Mouse (Mus musculus): ENCODE data around the gene Tctn1.
A peak's percentile ranks its signal among the peaks of the same experiment; 100 is the strongest.

The Tctn1 gene

DNA sequence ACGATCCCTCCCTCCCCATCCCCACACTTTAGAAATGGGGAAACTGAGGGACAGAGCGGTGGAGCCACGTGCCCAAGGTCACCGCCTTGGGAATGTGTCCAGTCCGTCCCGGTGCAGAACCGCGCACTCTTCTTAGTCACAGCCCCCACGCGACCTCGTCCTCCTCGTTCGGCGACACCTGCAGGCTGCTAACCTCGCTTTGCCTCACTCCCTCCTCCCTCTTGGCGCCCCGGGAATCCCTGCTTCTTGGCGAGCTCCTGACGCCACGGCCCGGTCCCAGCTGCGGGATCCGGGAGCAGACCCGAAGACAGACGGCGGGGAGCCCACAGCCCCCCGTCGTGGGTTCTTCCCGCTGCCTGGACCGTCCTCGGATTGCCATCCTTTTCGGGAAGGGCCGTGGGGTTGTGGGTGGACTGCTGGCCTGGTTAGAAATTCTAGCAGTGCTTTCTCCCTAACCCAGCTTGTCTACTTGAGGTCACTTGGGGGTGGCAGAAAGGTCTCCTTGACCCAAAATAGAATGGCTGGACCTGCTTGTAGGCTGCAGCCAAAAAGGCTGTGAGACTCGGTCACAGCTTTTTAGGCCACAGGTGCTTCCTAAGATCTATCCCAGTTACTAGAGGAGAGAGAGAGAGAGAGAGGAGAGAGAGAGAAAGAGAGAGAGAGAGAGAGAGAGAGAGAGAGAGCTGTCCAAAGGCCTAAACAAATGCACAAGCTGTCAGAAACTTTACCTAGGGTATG is 20.9 kb upstream of the Tctn1 start:
- peak; percentile 76 for DNase-seq

DNA sequence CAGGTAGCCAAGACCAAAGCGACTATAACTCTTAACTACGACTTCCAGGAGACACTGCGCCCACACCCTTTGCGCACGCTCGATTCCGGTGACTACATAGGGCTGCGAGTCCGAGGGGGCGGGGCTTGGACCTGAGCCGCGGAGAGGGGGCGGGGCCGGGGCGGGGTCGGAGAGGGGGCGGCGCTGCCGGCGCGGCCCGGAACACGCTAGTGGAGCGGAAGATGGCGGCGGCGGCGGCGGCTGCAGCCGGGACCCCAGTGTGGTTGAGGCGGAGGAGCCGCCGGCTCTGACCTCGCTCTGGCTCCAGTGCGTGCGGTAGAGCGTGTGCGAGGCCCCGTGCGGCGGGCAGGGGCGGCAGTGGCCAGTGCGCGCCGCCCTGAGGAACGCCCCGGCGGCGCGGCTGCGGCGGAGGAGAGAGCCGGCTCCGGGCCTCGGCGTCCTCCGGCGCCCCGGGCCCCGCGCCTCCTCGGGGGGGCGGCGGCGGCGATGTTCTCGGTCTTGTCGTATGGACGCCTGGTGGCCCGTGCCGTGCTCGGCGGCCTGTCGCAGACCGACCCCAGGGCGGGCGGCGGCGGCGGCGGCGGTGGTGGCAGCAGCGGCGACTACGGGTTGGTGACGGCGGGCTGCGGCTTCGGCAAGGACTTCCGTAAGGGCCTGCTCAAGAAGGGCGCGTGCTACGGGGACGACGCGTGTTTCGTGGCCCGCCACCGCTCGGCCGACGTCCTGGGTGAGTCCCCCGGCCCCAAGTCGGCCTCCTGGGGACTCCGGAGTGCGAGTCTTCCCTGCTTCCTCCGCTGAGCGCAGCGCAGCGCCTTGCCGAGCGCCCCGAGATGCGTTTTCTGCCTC is 20.1 kb upstream of the Tctn1 start, which contains the start of gene Pptc7:
TSS of gene Pptc7 (plus strand) at position 183 of the 846 bp plus-strand sequence.
- peak; percentile 90 for DNase-seq

DNA sequence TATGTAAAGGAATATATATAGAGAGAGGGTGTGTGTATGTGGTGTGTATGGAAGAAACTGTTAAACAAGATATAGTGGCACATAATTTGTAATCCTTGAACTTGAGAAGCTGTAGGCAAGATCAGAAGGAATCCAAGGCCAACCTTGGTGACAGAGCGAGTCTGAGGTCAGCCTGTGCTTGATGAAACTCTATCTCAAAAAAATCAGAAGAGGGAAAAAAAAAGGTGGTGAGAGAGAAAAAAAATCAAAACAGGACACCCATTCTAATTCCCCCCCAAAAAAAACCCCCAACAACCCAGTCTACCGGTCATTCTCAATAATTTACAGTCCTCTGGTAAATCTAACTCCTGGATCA is 19.5 kb upstream of the Tctn1 start:
- no peak for DNase-seq

DNA sequence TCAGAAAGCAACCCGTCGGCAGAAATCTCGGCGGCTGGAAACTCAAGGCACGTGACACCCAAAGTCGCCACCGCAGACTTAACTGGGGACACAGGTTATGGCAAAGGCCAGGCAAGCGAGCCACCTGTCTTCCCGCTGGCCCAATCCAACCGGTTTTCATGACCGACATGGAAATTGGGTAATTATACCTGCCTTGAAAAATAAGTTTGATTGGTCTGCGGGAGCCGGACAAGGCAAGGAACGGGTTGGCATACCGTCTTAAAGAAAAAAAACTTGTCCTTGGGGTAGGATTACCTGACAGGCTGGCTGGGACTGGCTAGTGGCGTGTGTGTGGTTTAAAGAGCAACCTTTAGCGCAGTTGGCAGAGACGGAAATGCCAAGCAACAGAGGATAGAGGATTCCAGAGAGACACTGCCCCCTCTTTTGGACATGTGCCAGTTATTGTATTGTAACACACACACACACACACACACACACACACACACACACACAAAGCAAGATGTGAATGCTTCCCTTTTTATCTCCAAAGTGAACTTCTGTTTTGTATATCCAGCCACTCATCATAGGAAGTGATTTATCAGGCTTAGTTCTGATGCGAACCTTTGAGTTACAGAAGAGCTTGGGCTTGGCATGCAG is 16.7 kb upstream of the Tctn1 start:
- DNase-seq = no peak

DNA sequence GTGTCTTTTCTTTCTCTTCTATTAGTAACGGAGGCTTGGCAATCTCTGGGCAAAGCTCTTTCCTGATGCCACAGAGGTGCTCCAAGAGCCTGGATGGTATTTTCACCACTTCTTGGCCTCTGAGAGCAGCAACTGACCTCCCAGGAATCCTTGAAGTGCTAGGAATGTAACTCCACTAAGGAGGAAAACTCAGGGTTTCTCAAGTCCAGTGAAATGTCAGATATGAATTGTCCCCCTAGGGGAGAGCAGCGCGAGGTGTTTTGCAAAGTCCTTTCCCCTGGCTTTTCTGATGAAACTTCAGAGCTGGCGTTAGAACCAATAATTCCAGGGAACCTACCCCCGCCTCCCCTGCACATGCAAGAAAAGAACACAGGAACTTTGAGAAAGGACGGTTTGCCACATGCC is 16.2 kb upstream of the Tctn1 start:
- no peak for DNase-seq

DNA sequence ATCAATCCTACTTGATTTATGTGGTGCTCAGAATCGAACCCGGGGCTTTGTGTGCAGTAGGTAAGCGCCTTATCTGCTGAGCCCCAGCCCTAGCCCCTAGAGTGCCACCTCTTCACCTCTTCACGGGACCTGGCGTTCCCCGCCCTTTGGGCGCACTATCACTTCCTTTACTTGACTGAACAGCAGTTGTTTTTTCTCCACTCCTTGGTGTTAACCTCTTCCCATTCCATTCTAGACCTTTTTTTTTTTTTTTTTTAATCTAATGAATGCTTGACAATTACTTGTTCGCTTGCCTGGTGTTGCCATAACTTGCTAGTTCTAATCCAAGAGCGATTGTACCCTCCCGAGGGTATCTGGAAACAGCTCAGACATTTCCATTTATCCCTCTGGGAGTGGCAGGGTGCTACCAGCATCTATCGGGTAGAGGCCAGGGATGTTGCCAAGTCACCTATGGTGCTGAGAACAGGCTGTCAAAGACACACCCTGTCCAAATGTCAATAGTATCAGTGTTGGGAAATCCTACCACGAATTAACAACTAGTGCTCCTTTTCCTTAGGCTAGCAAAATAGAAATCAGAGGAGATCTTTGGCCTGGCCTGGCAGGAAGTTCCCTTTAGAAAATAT is 15.7 kb upstream of the Tctn1 start:
- no peak for DNase-seq

DNA sequence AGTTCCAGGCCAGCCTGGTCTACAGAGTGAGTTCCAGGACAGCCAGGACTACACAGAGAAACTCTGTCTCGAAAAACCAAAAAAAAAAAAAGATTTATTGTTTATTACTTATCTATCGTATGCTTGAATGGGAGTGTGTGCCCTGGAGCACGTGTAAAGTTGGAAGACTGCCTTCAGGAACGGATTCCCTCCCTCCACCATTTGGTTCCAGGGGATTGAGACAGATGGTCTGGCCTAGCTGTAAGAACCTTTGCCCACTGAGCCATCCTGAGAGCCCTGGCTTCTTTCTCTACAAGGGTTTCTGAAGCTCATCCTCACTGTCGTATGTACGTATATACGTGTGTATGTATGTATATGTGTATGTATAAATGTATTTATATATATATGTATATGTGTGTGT is 14.7 kb upstream of the Tctn1 start:
- DNase-seq = no peak

DNA sequence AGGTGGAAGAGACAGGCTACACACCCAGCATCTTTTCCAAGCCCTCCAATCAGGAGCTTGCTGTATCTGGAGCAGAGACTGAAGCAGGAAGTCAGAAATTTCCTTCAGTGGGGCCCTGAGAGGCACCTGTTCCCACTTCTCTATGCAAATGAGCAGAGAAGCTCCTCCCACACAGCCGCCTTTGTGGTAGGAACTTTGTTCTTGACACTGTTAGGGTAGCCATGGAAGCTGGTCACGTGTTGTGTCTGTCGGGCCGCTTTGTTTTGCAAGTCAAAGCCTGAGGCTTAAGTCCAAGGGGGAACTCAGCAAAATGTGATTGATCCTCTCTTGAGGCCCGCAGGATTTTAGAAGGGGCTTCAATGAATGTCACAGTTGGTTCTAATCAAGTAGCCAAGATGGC is 10.5 kb upstream of the Tctn1 start:
- peak; percentile 85 for DNase-seq

DNA sequence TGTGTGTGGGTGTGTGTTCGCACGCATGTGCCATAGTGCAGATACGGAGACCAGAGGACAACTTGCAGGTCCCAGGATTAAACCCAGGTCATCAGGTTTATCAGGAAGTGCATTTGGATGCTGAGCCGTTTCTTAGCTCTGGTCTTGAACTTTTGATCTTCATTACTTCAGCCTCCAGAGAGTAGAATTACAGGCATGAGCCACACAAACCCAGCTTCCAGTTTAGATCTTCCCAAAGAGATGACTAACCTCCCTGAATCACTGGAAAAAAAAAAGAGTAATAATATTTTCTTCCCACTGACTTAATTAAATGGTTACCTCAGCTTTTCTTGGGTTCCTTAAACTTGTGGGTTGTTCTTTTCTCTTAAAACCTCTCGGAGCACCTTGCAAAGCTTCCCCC is 8.6 kb upstream of the Tctn1 start:
- no peak for DNase-seq

DNA sequence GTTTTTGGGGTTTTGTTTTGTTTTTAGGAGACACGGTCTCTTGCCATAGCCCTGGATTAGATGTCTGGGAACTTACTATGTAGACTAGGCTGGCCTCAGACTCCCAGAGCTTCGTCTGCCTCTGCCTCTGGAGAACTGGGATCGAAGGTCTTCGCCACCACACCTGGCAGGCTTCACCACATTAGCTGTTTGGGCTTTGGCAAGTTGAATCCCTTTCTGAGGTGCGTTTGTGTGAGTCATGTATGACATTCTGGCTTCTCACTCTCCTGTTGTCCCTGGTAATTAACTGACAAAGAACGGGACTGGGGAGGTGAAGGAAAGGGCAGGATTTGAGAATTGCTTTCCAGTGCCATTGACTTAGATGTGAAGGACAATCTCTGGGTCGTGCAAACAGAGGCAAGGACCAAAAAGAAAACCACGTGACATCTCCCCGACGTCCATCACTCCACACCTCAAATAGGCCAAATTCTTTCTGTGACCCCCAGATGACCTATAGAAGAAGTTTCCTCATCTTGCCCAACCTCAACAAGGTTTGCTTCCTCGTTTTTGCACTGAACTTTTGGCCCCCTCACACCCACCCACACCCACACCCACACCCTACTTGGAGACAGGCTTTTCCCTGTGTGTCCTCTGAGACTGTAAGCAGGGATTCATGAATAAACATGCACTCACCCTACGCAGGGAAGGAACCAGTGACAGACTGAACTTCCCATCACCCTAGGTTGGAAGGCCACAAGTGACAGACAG is 4.8 kb upstream of the Tctn1 start:
- DNase-seq = no peak

DNA sequence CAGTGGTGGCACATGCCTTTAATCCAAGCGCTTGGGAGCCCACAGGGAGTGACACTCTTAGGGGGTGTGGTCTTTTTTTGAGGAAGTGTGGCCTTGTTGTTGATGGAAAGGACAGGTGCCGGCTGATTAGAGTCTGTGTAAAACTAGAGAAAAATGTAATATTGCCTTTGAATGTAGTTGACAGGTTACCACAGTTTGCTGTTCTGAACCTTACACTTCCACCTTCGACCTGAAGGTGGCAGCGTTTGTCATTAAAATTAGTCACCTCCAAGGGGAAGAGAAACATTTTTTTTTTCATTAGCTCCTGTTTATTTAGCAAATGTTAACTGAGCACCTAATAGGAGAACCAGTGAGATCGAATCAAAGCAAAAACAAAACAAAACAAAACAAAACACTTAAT is 3.6 kb upstream of the Tctn1 start:
- DNase-seq = peak; percentile 84

DNA sequence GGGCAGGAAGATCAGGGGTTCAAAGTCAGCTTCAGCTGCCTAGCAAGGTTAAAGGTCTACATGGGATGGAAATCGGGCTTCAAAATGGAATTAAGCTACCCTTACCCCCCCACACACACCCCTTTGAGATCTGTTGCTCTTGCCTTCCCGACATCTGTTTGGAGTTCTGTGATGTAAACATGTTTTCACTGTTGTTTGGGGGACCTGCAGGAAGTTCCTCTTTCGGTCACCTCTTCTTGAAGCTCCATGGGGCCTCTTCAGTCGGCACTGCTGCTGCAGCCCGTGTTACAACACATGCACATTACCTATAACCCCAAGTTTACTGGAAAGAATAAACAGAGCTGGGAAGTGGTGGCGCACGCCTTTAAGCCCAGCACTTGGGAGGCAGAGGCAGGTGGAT is 2.9 kb upstream of the Tctn1 start:
- no peak for DNase-seq

DNA sequence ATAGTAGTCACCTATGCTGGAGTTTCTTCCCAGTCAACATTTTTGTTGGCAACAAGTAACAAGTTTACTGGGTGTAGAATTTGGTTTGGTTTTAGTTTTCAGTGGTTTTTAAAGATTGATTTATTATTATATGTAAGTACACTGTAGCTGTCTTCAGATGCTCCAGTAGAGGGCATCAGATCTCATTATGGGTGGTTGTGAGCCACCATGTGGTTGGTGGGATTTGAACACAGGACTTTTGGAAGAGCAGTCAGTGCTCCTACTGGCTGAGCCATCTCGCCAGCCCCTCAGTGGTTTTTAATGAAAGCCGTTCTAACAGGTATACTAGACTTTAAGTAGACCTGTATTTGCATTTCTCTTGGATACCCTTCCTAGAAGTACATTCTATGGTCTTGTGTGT is 1.7 kb upstream of the Tctn1 start:
- DNase-seq = no peak

DNA sequence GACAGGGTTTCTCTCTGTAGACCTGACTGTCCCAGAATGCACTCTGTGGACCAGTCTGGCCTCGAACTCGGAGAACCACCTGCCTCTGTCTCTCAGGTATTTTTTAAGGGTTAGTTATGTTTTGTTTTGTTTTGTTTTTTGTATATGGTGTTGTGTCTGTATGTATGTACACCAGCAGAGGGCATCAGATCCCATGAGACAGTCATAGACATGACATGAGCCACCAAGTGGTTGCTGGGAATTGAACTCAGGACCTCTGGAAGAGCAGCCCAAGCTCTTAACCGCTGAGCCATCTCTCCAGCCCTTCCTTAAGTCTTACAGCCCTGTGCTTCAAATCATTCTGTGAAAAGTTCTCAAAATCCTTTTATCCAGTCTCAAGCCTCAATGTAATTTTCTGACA is 927 bp upstream of the Tctn1 start:
- peak; percentile 39 for DNase-seq

DNA sequence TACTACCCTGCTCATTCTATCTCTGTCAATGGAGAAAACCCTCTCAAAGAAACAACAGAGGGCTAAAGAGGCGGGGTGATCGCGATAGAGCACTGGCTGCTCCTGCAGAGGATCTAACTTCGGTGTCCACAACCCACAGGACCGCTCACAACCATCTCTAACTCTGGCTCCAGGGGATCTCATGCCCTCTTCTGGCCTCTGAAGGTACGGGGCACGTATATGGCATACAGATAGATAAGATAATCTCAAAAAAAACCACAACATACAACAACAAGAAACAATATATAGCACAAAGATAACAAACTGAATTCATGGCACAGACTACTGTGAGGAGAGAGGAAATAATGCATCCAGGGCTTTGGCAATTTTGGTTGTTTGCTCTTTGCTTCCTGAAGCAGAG is 2.2 kb downstream of the Tctn1 start:
- DNase-seq = peak; percentile 40

DNA sequence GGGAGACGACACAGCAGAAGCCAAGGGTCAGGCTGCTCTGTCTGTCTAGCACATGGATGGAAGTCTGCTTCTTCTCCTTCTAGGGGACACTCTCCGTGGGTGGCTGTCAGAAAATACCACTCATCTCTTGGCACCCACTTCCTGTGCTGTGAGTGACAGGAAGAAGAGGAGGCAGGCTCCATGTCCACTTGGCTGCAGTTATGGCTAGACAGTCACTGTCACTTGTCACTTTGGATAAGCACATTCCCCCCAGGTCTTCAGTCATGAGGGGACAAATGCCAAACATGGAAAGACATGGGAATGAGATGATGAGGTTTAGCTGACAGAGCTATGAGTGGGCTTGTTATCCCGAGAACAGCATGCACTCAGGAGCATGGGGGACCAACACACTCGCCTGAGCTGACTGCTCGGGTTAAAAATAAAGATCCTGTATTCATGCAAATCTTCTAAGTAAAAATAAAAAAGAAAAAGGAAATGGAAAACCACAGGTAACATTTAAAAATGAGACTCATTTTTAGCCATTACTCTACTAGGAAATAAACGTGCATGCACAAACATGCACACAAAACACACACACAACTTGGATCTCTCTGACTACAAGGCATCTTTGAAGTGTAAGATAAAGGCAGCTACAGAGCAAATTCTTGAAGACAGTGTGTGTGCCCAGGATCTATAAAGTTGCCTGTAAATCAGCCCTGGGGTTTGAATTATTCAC is 6.1 kb downstream of the Tctn1 start:
- no peak for DNase-seq

DNA sequence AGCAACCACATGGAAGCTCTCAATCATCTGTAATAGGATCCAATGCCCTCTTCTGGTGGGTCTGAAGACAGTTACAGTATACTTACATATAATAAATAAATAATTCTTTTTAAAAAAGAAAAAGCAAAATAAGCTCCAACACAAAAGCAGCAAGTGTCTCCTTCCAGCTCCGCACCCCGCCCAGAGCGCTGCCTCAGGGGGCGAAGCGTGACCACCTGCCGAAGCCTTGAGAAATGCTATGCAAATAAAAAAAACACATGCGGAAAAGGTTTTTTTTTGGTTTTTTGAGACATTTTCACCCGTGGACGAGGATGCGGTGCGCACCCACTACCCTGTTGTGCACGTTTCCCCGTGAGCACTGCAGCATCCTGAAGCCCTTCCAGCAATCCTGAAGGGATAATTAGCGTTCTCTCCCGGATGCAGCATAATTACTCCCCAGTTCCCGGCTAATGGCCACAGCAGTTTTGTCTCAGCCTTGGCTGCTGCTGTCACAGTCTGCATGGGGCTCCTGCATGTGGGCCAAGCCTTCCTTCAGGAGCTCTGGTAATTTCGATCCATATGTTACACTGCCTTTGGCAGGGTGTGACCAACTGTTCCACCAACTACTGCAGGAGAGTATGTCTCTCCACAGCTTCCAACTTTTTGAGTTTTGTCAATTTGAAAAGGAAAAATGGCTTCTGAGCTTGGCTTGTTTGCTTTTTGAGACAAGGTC is 12.2 kb downstream of the Tctn1 start:
- DNase-seq = no peak

DNA sequence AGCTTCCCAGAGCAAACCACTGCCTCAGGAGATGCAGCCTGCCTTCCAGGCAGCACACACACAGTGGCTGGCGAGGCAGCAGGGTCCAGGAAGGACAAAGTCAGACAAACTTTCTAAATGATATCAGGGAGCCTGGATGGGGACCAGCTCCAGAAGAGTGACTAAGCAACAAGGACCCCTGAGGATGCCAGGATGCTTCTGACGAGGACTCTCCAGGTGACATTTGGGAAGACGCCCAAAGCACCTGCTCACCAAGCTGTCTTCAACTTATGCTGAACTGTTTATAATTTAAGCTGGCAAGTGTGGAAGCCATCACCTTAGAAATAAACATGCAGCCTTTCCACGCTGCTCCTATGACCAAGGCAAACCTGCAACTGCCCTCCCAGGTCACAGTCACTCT is 15.0 kb downstream of the Tctn1 start:
- DNase-seq = no peak

DNA sequence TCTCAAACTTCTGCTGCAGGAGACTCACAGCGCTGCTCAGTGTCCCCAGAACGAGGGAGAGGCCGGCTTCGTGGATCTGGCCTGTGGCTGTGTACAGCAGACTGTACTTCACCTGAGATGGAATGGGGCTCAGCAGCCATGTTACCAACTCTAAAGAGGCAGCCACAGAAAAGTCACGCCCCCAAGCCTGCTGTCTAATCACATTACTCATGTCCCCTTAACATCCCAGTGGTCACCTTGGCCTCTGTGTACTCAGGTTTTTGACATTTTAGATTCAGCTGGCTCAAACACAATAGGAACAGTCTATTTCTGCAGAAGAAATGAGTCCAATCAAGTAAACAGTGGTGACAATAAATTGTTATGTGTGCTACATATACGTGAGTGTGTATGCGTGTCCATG is 16.3 kb downstream of the Tctn1 start:
- no peak for DNase-seq

DNA sequence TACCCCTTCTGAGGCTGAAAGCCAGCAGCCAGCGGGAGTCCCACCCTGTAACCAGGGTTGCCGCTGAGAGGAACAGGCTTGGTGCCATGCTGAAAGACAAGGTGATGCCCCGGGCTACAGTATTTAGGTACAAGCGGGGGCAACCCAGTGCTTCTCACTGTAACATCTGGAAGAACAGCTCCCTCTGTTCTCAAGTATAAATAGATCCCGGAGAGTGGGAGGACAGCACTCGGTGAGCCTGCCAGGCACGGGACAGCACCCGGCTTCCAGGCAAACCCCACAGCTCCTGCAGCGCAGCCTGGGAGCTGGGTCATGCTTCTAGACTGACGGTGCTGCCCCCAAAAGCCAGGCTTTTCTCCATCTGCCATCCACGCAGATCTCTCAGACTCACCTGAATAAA is 16.7 kb downstream of the Tctn1 start:
- DNase-seq = no peak

DNA sequence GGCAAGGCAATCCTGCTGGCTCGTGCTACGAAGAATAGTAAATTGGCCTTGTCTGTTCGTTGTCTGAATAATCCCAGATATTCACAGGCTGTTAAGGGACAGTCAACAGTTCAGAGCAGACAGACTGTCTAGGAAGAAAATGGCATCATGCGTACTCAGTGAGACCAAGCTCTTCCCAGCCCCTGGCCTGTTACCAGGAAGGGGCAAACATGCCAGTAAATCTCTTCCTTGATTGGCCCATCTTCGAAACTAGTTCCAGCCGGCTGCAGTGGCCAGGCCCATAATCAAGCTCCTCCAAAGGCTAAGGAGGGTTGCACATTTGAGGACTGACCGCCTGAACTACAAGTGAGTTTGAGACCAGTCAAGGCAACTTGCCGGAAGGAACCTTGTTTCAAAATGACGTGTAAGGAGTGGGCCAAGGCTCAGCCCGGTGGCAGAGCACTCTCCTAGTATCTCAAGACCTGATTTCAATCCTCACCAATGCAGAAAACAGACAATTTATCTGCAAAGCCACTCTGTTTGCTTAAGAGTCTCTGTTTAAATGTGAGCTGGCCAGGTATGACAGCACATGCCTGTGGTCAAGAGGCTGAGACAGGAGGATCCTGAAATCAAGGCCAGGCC is 17.6 kb downstream of the Tctn1 start:
- DNase-seq = no peak

Data from thymus, postnatal 25 days (tissue).